Mouse (Mus musculus) midbrain, postnatal 0 days (tissue): ENCODE data around the gene B430305J03Rik. TPM values are rescaled to one million over a fixed set of nuclear protein-coding genes. Genes with fewer than 3 reads are reported as not detected.

Source experiments
- ATAC-seq: fragments of 200-750 bp; cut with Nextera tagmentation; 2 replicates; pipeline ENCODE4 v1.8.0; 2017; ENCODE audit warnings: moderate number of reproducible peaks, mild to moderate bottlenecking, moderate TSS enrichment, moderate library complexity; ENCODE audit not compliant: low FRiP score
- DNase-seq: peaks from one replicate; pipeline ENCODE4 v3.0.0-alpha.2; 2015; ENCODE audit warnings: low spot score
- H3K27ac ChIP-seq: fragments of 300-500 bp; sonication (generic); 2 replicates; pipeline ENCODE4 v1.5.1; 2014; ENCODE audit warnings: low read depth, mild to moderate bottlenecking, low read length, mixed read lengths
- H3K27me3 ChIP-seq: fragments of 300-500 bp; sonication (generic); 2 replicates; pipeline ENCODE4 v1.6.1; 2014; ENCODE audit warnings: low read length, control low read depth, mixed read lengths; ENCODE audit not compliant: insufficient read depth
- H3K36me3 ChIP-seq: fragments of 300-500 bp; sonication (generic); 2 replicates; pipeline ENCODE4 v1.6.1; 2014; ENCODE audit warnings: low read length, control low read depth, mixed read lengths; ENCODE audit not compliant: insufficient read depth
- H3K4me1 ChIP-seq: fragments of 300-500 bp; sonication (generic); 2 replicates; pipeline ENCODE4 v1.6.1; 2014; ENCODE audit warnings: mild to moderate bottlenecking, control low read depth, antibody characterized with exemption, low read length, mixed read lengths; ENCODE audit not compliant: insufficient read depth
- H3K4me2 ChIP-seq: fragments of 300-500 bp; sonication (generic); 2 replicates; pipeline ENCODE4 v1.6.1; 2014; ENCODE audit warnings: low read depth, mild to moderate bottlenecking, low read length, mixed read lengths; ENCODE audit not compliant: poor library complexity, severe bottlenecking
- H3K4me3 ChIP-seq: fragments of 300-500 bp; sonication (generic); 2 replicates; pipeline ENCODE4 v1.5.1; 2014; ENCODE audit warnings: low read depth, mild to moderate bottlenecking, low read length, moderate library complexity
- H3K9ac ChIP-seq: fragments of 300-500 bp; sonication (generic); replicated peaks from 2 replicates; pipeline ENCODE4 v1.6.1; 2014; ENCODE audit warnings: mild to moderate bottlenecking, low read length, moderate library complexity, mixed read lengths; ENCODE audit not compliant: poor library complexity, severe bottlenecking
- H3K9me3 ChIP-seq: fragments of 300-500 bp; sonication (generic); 2 replicates; pipeline ENCODE4 v1.6.1; 2016; ENCODE audit warnings: low read length, control low read depth
- CTCF ChIP-seq: IDR thresholded peaks from 2 replicates; pipeline ENCODE4 v1.5.1; 2016; ENCODE audit warnings: antibody characterized with exemption, mild to moderate bottlenecking
- WGBS: fragments of 180-500 bp; shearing (Covaris S2); extraction: QIAGEN DNeasy Blood & Tissue Kit; methylation state at CpG from one replicate; pipeline ENCODE4 v1.1.7; 2014; 5-methylcytosine and 5-hydroxymethylcytosine counted together
- polyA plus RNA-seq: library from polyadenylated mRNA; unstranded; fragments of >200 nt; fragmentation: Nextera tagmentation; extraction: Ambion mirVana; gene quantifications from 2 replicates; pipeline ENCODE4 v1.2.1, GENCODE M21; 2015
- total RNA-seq: library from RNA; depleted of rRNA; stranded (reverse); fragments of >200 nt; gene quantifications from 2 replicates; pipeline ENCODE4 v1.2.3, GENCODE M21; 2014

The B430305J03Rik gene
- total and polyA plus RNA-seq, 2 experiments from 2014 or later, result 1.8 TPM; not detected in 1

DNA sequence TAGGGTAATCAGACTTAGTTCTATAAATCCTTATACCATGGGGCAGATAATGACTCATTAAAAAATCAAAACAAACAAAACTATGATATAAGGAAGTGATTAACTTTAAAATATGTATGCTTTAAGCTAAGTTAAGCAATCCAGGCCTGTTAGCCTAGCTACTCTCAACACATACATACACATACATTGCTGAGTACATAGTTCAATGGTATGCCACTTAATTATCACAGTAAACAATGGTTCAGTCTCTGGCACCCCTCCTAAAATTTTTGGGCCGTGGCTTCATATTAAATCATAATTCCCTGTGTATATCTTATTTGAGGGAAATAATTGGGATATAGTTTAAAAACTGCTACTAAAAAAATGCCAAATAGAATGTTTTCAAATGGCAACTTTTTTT is 4.4 kb downstream of the B430305J03Rik start, which contains the start of gene Rap2b:
Gene Rap2b, plus strand, starts transcription at position 301 of the 400 bp plus-strand sequence.
- Histone ChIP-seq H3K9ac (no peak within 1 kb of the TSS), H3K27me3 (no peaks in the 10 kb centered on the region), H3K4me2 (no peak within 1 kb of the TSS), H3K4me1 (no peaks in the 10 kb centered on the region), H3K9me3 (no peaks in the 10 kb centered on the region), H3K36me3 (no peaks in the 10 kb centered on the region), H3K27ac (no peak within 1 kb of the TSS), H3K4me3 (no peak within 1 kb of the TSS)
- ATAC-seq (no peak), DNase-seq (no peak)
- TF ChIP-seq CTCF, result no peak
- 88% methylated on average over 1 of the region's 1 CpGs for WGBS

DNA sequence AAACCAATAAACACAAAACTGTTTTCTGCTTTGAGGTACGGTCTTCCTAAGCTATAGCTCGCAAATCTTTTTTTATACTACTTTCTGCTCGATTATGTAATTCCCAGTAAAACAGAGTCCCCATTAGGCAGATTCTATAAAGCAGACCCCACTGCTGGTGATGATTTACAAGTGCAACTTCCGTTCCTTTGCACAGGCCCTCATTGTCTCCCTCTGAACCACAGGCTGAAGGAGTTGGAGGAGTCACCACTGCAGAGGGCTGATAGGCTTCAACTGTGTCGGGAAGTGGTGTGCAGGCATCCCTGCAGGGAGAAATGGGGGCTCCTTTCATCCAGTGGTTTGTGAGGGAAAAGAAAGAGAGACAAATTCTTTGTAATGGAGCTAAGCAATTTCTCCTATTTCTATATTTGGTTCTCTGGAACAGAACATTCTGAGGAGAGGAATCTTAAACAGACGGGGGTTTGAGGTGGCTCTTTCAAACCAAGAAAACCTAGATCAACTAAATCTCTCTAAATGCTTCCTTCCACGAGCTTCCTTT is 6.9 kb downstream of the B430305J03Rik start:
- H3K4me2 ChIP-seq, result no peak overlapping the region
- no peaks in the 10 kb centered on the region for H3K27me3 ChIP-seq
- no peaks in the 10 kb centered on the region for H3K4me1 ChIP-seq
- ATAC-seq (no peak), DNase-seq (no peak)
- WGBS, result 64% methylated on average over 7 of the region's 7 CpGs
- H3K36me3 ChIP-seq, result no peaks in the 10 kb centered on the region
- no peak overlapping the region for H3K4me3 ChIP-seq
- H3K9me3 ChIP-seq, result no peaks in the 10 kb centered on the region
- no peak overlapping the region for H3K27ac ChIP-seq
- H3K9ac ChIP-seq, result no peak overlapping the region
- TF ChIP-seq CTCF, result no peak

- H3K36me3 ChIP-seq, result no peaks in the 10 kb centered on the region
- H3K4me3 ChIP-seq, result no peak overlapping the region
- H3K4me1 ChIP-seq, result no peaks in the 10 kb centered on the region
- H3K27ac ChIP-seq, result no peak overlapping the region
- ATAC-seq (no peak), DNase-seq (peak; percentile 68)
- no peak overlapping the region for H3K4me2 ChIP-seq
- no peaks in the 10 kb centered on the region for H3K27me3 ChIP-seq
- H3K9me3 ChIP-seq, result no peaks in the 10 kb centered on the region
- 57% methylated on average over 6 of the region's 6 CpGs for WGBS
- H3K9ac ChIP-seq, result no peak overlapping the region
- no peak for TF ChIP-seq CTCF
These were observed 7.6 kb downstream of the B430305J03Rik start for GRCm38 (mm10) chr3:61358107-61358506.

DNA sequence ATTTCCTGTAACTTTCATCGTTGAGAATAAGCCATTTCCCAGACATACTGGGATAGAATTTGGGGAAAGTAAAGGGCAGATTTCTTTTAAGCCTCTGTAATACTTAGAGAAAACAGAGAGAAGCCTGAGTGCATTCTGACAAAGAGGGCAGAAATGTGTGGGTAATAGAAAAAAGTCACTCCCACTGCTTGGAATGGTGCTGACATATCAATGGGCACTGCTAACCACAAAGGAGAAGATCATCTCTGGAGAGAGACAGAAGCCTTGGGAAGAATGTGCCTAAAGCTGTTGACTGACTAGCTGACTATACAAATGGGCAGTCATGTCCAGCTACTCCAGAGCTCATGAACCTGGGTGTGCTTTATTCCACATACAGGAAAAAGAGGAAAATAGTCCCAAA is 10.3 kb downstream of the B430305J03Rik start:
- no peak overlapping the region for H3K4me3 ChIP-seq
- WGBS, result 51% methylated on average over 1 of the region's 1 CpGs
- ATAC-seq (no peak), DNase-seq (no peak)
- H3K9me3 ChIP-seq, result no peaks in the 10 kb centered on the region
- no peaks in the 10 kb centered on the region for H3K27me3 ChIP-seq
- no peak overlapping the region for H3K9ac ChIP-seq
- no peak for TF ChIP-seq CTCF
- no peaks in the 10 kb centered on the region for H3K36me3 ChIP-seq
- H3K4me2 ChIP-seq, result no peak overlapping the region
- no peaks in the 10 kb centered on the region for H3K4me1 ChIP-seq
- no peak overlapping the region for H3K27ac ChIP-seq

- no peaks in the 10 kb centered on the region for H3K27me3 ChIP-seq
- WGBS, result 59% methylated on average over 1 of the region's 1 CpGs
- no peak overlapping the region for H3K27ac ChIP-seq
- TF ChIP-seq CTCF, result no peak
- no peak overlapping the region for H3K4me3 ChIP-seq
- H3K4me1 ChIP-seq, result no peaks in the 10 kb centered on the region
- H3K9me3 ChIP-seq, result no peaks in the 10 kb centered on the region
- no peak for DNase-seq
- no peak for ATAC-seq
- no peak overlapping the region for H3K4me2 ChIP-seq
- H3K9ac ChIP-seq, result no peak overlapping the region
- no peaks in the 10 kb centered on the region for H3K36me3 ChIP-seq
These were observed 16.3 kb downstream of the B430305J03Rik start for GRCm38 (mm10) chr3:61349433-61349832.

DNA sequence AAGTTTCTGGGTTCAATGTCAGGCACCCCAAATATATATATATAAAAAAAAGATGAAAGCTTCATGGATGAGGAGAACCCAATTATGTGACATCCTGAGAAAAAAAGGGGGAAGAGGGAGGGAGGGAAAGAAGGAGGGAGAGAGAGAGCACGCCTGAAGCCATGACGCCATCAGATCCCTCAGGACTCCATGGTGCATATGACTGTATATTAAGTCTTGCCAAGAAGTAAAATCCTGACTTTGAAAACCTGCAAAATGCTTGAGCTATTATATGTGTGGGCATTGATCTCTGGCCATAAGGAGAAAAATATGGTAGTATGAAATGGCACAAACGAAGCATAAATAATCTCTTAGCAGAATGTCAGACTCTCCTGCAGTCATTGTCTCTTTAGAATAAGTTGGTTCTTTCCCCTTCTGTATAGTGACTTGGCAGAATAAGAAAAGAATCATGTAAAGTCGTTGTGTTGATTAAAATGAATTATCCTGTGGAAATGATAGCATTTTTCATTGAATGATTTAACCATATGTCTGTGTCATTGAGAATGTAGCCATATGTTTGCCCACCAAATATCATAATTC is 17.6 kb downstream of the B430305J03Rik start:
- DNase-seq (no peak), ATAC-seq (no peak)
- WGBS, result 82% methylated on average over 4 of the region's 4 CpGs
- Histone ChIP-seq H3K36me3 (no peaks in the 10 kb centered on the region), H3K9ac (no peak overlapping the region), H3K27me3 (no peaks in the 10 kb centered on the region), H3K4me1 (no peaks in the 10 kb centered on the region), H3K4me3 (no peak overlapping the region), H3K9me3 (no peaks in the 10 kb centered on the region), H3K4me2 (no peak overlapping the region), H3K27ac (no peak overlapping the region)
- TF ChIP-seq CTCF, result no peak
